Mouse (Mus musculus) heart, postnatal 0 days (tissue): ENCODE measurements around the gene Dennd1a. TPM values are rescaled to one million over a fixed set of nuclear protein-coding genes. Genes with fewer than 3 reads are reported as not detected.

ENCODE experiments used
- ATAC-seq: fragments of 200-750 bp; cut with Nextera tagmentation; 2 replicates; pipeline ENCODE4 v1.8.0; 2017; ENCODE audit warnings: low read depth, moderate number of reproducible peaks, moderate library complexity; ENCODE audit not compliant: insufficient read depth
- DNase-seq: peaks from one replicate; pipeline ENCODE4 v3.0.0-alpha.2; 2016; ENCODE audit warnings: low spot score
- H3K27ac ChIP-seq: fragments of 300-500 bp; sonication (generic); 2 replicates; pipeline ENCODE4 v1.5.1; 2014; ENCODE audit warnings: low read depth, mild to moderate bottlenecking
- H3K27me3 ChIP-seq: fragments of 300-500 bp; sonication (generic); 2 replicates; pipeline ENCODE4 v1.6.1; 2014; ENCODE audit warnings: low read length, mixed read lengths; ENCODE audit not compliant: control insufficient read depth, insufficient read depth
- H3K36me3 ChIP-seq: fragments of 300-500 bp; sonication (generic); replicated peaks from 2 replicates; pipeline ENCODE4 v1.6.1; 2014; ENCODE audit warnings: low read length, mixed read lengths; ENCODE audit not compliant: control insufficient read depth, insufficient read depth
- H3K4me1 ChIP-seq: fragments of 300-500 bp; sonication (generic); 2 replicates; pipeline ENCODE4 v1.6.1; 2014; ENCODE audit warnings: antibody characterized with exemption; ENCODE audit not compliant: control insufficient read depth, insufficient read depth
- H3K4me2 ChIP-seq: fragments of 300-500 bp; sonication (generic); 2 replicates; pipeline ENCODE4 v1.6.1; 2014; ENCODE audit warnings: low read depth, mild to moderate bottlenecking, low read length, moderate library complexity
- H3K4me3 ChIP-seq: fragments of 300-500 bp; sonication (generic); 2 replicates; pipeline ENCODE4 v1.5.1; 2014; ENCODE audit warnings: low read depth, low read length
- H3K9ac ChIP-seq: fragments of 300-500 bp; sonication (generic); replicated peaks from 2 replicates; pipeline ENCODE4 v1.6.1; 2014; ENCODE audit warnings: low read depth, low read length, mixed read lengths
- H3K9me3 ChIP-seq: fragments of 300-500 bp; sonication (generic); replicated peaks from 2 replicates; pipeline ENCODE4 v1.6.1; 2016; ENCODE audit warnings: low read length; ENCODE audit not compliant: control insufficient read depth
- CTCF ChIP-seq: IDR thresholded peaks from 2 replicates; pipeline ENCODE4 v1.5.1; 2016; ENCODE audit warnings: antibody characterized with exemption, control low read depth, low read depth
- EP300 ChIP-seq: IDR thresholded peaks from 2 replicates; pipeline ENCODE4 v1.6.1; 2016; ENCODE audit warnings: antibody characterized with exemption, low read depth
- WGBS: fragments of 180-500 bp; shearing (Covaris S2); extraction: QIAGEN DNeasy Blood & Tissue Kit; methylation state at CpG from one replicate; pipeline ENCODE4 v1.1.7; 2014; 5-methylcytosine and 5-hydroxymethylcytosine counted together
- polyA plus RNA-seq: library from polyadenylated mRNA; unstranded; fragments of >200 nt; fragmentation: Nextera tagmentation; extraction: Ambion mirVana; gene quantifications from 2 replicates; pipeline ENCODE4 v1.2.1, GENCODE M21; 2015
- total RNA-seq: library from RNA; depleted of rRNA; stranded (reverse); fragments of >200 nt; gene quantifications from 2 replicates; pipeline ENCODE4 v1.2.3, GENCODE M21; 2014; ENCODE audit warnings: low replicate concordance

Dennd1a gene
- total and polyA plus RNA-seq, 2 experiments from 2014 or later = 5.7 to 15.8 TPM

GRCm38 (mm10) chr2:38320911-38321310 lies 33.7 kb upstream of the Dennd1a start:
- no peak overlapping the region for H3K4me3 ChIP-seq
- TF ChIP-seq EP300 (no peak), CTCF (no peak)
- H3K9ac ChIP-seq = no peak overlapping the region
- ATAC-seq (no peak), DNase-seq (no peak)
- 40% methylated on average over 4 of the region's 4 CpGs for WGBS
- peaks cover 18% of the 10 kb centered on the region for H3K27me3 ChIP-seq
- H3K27ac ChIP-seq = no peak overlapping the region
- no peak overlapping the region for H3K4me2 ChIP-seq
- no peaks in the 10 kb centered on the region for H3K36me3 ChIP-seq
- no peaks in the 10 kb centered on the region for H3K9me3 ChIP-seq
- H3K4me1 ChIP-seq = no peaks in the 10 kb centered on the region

DNA sequence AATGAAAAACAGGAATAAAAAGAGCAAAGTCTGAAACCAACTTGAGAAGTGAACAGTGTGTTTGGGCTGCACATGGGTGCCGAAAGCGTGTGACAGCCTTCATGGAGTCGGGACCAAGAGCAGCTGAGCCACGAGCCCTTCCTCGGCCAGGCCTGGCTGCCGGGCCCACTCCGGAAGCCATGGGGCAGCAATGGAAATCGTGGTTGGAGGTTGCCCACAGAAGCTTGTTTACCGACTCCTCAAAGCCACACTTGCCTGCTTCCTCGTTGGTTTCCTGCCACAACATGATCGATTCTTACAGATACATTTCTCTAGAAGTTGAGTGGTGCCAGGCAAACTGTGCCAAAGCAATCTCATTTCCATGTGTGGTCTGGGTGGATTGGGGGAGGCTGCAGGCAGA lies 31.9 kb upstream of the Dennd1a start:
- DNase-seq = no peak
- H3K9ac ChIP-seq = no peak overlapping the region
- H3K4me3 ChIP-seq = no peak overlapping the region
- H3K4me1 ChIP-seq = no peaks in the 10 kb centered on the region
- H3K4me2 ChIP-seq = no peak overlapping the region
- H3K27ac ChIP-seq = no peak overlapping the region
- peaks cover 15% of the 10 kb centered on the region; the same call in 1 of the 2 replicates for H3K27me3 ChIP-seq
- ATAC-seq = no peak
- WGBS = 78% methylated on average over 11 of the region's 11 CpGs
- H3K36me3 ChIP-seq = no peaks in the 10 kb centered on the region
- H3K9me3 ChIP-seq = no peaks in the 10 kb centered on the region
- TF ChIP-seq EP300 = no peak
- no peak for TF ChIP-seq CTCF

DNA sequence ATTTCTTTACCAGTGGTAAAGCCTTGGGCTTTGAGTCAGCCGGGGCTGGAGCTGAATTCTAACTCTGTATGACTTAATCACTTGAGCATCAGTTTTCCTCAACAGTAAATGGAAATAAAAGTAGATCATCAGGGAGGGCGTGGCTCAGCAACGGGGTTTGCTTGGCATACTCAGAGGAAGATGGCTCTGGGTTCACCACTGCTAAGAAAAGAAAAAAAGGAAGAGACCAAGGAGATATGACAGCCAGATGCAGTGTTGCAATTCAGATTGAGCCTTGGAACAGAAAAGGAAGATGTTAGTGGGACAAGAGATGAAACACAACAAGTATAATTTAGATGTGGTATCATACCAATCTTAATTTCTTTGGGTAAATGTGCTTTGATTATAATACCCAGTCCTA lies 26.2 kb upstream of the Dennd1a start:
- WGBS = 42% methylated on average over 3 of the region's 3 CpGs
- H3K4me1 ChIP-seq = no peaks in the 10 kb centered on the region

GRCm38 (mm10) chr2:38312921-38313320 lies 25.7 kb upstream of the Dennd1a start:
- no peaks in the 10 kb centered on the region for H3K4me1 ChIP-seq
- H3K27ac ChIP-seq = no peak overlapping the region
- H3K36me3 ChIP-seq = no peaks in the 10 kb centered on the region
- H3K4me3 ChIP-seq = no peak overlapping the region
- TF ChIP-seq EP300 = no peak
- TF ChIP-seq CTCF = no peak
- no peaks in the 10 kb centered on the region for H3K9me3 ChIP-seq
- H3K4me2 ChIP-seq = no peak overlapping the region
- H3K27me3 ChIP-seq = 0 out of 2 replicates have a peak, but pooled peaks cover 7% of the 10 kb centered on the region
- ATAC-seq = no peak
- DNase-seq = no peak
- WGBS = 40% methylated on average over 3 of the region's 3 CpGs
- H3K9ac ChIP-seq = no peak overlapping the region

More for the DNA sequence above, 26.2 kb upstream of the Dennd1a start:
- H3K27ac ChIP-seq = no peak overlapping the region
- H3K4me2 ChIP-seq = no peak overlapping the region
- H3K9me3 ChIP-seq = no peaks in the 10 kb centered on the region
- no peak overlapping the region for H3K4me3 ChIP-seq
- no peak for DNase-seq
- TF ChIP-seq CTCF = no peak
- no peak for TF ChIP-seq EP300
- H3K9ac ChIP-seq = no peak overlapping the region
- H3K27me3 ChIP-seq = 0 out of 2 replicates have a peak, but pooled peaks cover 7% of the 10 kb centered on the region
- no peak for ATAC-seq
- no peaks in the 10 kb centered on the region for H3K36me3 ChIP-seq

DNA sequence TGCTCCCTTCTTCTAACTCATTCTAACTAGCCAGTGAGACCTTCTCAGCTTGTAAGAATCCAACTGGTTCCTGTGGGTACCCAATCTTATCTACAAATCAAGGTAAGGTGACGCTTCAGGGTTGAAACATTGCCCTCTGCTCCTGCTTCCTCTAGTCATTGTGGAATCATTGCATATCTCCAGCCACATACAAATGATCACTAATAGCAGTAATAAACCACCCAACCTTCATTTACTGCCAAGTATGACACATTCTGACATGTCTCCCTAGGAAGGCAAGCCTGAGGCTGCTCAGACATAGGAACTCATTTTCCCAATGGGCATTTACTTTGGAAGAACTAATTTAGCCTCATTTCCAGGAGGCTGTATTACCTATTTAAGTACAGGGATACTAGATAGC lies 18.0 kb upstream of the Dennd1a start:
- Histone ChIP-seq H3K9me3 (no peaks in the 10 kb centered on the region), H3K9ac (no peak overlapping the region), H3K4me3 (no peak overlapping the region), H3K27me3 (no peaks in the 10 kb centered on the region), H3K27ac (no peak overlapping the region), H3K4me1 (no peaks in the 10 kb centered on the region), H3K4me2 (no peak overlapping the region), H3K36me3 (no peaks in the 10 kb centered on the region)
- no peak for ATAC-seq
- TF ChIP-seq EP300 (no peak), CTCF (no peak)
- 63% methylated on average over 1 of the region's 1 CpGs for WGBS
- DNase-seq = no peak

- TF ChIP-seq EP300 (no peak), CTCF (no peak)
- Histone ChIP-seq H3K4me2 (no peak overlapping the region), H3K27me3 (no peaks in the 10 kb centered on the region), H3K4me1 (no peaks in the 10 kb centered on the region), H3K9ac (no peak overlapping the region), H3K27ac (no peak overlapping the region), H3K4me3 (no peak overlapping the region), H3K9me3 (no peaks in the 10 kb centered on the region), H3K36me3 (no peaks in the 10 kb centered on the region)
- DNase-seq (no peak), ATAC-seq (no peak)
- 64% methylated on average over 2 of the region's 2 CpGs for WGBS
These were observed 13.8 kb upstream of the Dennd1a start for GRCm38 (mm10) chr2:38300941-38301340.
